Mouse (Mus musculus): ENCODE data around the gene Dync1li2.

Dync1li2 gene

DNA sequence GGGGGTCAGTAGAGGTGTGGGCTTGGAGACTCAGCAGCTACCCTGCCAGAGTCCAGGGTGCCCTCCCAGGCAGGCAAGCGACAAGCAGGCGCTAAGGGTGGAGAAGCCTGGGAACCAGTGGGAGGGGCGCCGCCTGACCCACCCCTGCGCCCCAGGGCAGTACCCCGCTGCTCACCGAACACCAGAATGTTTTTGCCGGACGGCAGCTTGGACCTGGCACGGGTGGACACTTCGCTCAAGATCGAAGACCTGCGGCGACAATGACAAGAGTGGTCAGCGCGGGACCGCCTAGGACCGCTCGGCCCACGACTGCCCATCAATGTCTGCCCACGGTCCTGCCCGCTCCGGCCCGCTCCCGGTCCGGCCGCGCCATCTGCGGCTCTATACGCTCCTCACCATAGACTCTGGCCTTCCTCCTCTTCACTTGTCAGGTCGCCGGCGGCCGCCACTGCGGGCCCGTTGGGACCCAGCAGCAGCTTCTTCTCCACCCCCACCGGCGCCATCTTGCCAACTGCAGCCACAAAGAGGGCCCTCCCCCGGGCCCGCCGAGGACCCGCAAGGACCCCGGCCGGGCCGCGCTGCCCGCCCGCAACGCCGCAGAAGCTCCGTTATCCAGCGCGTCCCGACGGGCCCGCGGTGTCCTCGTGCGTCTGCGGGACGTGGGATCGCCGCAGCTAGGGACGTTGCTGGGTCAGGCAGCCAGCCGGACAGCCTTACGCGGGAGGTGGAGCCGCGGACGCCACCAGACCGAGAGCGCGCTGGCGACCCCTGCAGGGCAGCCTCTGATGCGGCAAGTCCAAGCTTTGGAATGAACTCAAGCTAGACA is at the start of gene Dync1li2:
Gene Dync1li2, minus strand, starts transcription at position 749 of the 826 bp plus-strand sequence.
- DNase-seq (ENCODE audit: low spot score) = peak; percentile 88

DNA sequence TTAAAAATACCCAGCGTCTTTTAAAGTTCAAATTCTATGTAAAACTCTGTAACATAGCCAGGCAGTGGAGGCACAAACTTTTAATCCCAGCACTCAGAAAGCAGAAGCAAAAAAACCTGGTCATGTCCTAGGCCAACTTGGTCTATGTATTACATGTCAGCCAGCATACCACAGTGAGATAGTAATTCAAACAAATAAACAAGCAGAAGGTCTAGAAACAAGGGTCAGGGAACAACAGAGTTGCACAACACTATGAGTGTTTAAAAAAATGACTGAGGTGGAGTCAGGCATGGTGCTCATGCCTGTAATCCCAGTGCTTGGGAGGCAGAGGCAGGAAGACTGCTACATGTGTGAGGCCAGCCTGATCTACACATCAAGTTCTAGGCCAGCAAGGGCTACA is 36.2 kb upstream of the Dync1li2 start:
- no peak for DNase-seq (ENCODE audit: low spot score)

DNA sequence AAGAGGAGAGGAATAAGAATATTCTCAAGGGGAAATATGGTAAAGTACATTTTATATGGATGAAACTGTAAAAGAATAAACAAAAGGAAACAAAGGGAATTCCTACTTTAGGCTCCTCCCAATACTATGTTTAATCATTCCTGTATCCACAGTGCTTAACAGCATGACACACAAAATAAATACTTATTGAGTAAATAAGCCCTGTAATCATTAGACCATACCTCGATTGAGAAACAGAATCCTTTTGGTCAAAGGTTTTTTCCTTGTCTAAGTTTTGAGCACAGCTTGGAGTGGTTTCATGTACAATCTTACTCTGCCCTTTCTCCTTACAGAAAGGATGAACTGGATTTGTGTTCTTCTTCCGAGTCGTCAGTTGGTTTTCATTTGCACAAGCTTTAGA is 29.6 kb upstream of the Dync1li2 start:
- no peak for DNase-seq (ENCODE audit: low spot score)

DNA sequence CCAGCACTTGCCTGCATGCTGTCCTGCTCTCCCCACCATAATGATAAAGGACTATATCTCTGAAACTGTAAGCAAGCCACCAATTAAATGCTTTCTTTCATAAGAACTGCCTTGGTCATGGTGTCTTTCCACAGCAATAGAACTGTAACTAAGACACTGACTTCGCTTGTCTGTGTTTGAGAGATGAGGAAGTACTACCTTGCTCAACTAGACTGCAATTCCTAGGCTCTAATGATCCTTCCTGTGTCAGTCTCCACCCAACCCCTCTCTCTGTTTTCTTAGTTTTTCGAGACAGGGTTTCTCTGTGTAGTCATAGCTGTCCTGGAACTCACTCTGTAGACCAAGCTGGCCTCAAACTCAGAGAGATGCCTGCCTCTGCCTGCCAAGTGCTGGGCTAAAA is 24.6 kb upstream of the Dync1li2 start:
- DNase-seq (ENCODE audit: low spot score) = no peak

DNA sequence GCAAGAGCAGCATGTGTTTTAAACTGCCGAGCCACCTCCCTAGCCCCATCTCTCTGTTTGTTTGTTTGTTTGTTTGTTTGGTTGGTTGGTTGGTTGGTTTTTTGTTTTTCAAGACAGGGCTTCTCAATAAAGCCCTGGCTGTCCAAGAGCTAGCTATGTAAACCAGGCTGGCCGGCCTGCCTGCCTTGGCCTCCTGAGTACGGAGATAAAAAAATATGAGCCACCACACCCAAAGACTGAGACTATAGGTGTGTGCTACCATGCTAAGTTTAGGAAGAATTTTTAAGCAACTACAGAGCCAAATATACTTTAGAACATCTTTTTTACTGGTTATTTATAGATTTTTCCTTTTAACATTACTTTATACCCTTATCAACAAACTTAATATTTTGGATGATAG is 9.3 kb upstream of the Dync1li2 start:
- DNase-seq (ENCODE audit: low spot score) = no peak

DNA sequence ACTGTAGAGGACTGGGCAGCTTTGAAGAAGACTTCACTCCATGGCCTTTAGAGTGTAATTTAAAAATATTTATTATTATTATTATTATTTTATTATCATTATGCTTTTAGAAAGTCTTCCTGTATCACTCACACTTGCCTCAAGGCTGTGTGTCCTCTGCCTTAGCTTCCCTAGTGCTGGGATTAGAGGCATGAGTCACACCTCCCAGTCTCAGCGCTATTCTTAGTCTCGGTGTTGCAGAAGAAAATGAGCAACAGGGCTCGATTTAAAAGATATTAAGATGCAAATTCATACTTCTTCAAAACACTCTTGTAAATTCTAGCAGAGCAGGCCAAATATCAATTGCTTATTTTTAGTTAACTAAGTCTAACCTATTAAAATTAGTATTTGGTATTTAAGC is 5.9 kb upstream of the Dync1li2 start:
- no peak for DNase-seq (ENCODE audit: low spot score)

DNA sequence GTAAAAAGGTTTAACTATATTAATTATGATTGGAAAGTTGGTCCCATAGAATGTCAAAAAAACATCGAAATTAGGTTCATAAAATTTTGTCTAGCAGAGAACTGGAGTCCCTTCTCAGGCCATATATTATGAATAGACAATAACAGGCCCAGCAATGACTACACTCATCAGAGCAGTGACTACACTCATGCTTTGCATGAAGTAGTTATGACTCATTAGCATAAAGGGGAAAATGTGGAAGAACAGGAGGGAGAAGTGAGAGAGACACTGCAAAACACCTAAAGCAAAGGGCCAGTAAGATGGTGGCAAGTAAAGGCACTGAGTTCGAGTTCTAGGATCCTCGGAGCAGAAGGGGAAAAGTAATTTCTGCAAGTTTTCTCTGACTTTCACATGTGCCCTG is 3.2 kb upstream of the Dync1li2 start:
- no peak for DNase-seq (ENCODE audit: low spot score)

DNA sequence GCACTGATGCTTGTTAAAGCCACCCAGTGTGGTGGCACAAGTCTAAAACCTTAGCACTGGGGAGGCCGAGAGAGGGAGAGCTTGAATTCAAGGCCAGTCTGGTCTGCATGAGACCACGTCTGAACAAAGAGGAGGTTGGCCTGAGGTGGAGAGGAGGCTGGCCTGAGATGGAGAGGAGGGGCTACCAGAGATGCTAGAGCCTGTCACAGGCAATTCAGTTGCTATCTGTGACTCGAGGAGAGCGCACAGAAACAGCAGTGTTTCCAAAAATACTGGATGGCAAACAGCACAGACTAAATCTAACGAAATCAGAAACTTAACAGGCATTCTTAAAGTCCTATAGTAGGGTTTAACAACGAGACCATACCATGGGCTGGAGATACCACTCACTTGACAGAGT is 2.4 kb upstream of the Dync1li2 start:
- no peak for DNase-seq (ENCODE audit: low spot score)

DNA sequence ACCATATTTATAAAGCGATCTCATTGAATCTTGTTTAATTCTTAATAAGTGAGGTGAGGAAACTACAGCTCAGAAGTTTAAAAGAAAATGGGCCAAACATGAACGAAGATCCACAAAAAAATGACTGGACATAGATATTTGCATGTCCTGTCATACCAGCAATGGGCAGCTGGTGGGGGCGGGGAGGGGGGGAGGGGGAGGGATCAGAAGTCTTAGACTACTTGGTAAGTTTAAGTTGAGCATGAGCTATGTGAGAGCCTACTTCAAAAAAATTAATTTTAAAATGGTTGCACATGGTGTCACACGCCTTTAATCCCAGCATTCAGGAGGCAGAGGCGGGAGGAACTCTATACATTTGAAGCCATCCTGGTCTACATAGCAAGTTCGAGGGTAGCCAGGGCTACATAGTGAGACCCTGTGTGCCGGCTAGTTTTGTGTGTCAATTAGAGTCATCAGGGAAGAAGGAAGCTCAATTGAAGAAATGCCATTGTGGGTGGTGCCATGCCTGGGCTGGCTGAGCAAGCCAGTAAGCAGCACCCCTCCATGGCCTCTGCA is 355 bp upstream of the Dync1li2 start:
- no peak for DNase-seq (ENCODE audit: low spot score)

DNA sequence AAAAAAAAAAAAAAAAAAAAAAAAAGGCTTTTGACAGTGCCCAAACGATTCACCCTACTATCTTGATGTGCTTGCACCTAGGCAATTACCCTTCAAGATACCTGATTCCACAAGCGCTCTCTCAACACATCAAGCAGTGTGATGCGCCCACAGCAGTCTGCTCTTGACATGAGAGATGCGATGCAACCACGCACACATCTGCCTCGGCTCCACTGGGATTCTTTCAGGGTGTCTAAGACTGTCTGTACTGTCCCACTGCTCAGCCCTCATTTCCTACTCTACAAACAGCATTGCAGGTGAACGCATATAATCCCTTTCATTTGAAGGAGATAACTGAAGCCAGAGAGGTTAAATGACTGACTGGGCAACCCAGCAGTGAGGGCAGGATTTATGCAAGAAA is 1.2 kb downstream of the Dync1li2 start:
- no peak for DNase-seq (ENCODE audit: low spot score)

DNA sequence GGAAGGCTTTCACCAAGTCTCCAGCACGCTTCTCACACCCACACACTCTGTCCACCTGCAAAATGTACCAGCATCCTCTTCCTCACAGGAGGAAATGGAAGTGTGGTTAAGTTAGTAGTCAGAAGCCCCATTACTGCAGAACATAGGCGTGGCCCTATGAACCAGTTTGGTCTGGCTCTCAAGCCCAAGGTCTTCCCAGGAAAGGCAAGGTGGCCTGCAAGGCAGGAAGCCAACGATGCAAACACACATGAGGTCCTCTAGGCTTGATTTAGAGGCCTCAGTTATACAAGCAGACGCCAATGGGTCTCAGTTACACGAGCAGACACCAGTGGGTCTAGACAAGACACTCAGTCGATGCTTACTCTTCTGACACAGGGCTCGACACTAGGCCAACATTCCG is 3.4 kb downstream of the Dync1li2 start:
- DNase-seq (ENCODE audit: low spot score) = no peak

DNA sequence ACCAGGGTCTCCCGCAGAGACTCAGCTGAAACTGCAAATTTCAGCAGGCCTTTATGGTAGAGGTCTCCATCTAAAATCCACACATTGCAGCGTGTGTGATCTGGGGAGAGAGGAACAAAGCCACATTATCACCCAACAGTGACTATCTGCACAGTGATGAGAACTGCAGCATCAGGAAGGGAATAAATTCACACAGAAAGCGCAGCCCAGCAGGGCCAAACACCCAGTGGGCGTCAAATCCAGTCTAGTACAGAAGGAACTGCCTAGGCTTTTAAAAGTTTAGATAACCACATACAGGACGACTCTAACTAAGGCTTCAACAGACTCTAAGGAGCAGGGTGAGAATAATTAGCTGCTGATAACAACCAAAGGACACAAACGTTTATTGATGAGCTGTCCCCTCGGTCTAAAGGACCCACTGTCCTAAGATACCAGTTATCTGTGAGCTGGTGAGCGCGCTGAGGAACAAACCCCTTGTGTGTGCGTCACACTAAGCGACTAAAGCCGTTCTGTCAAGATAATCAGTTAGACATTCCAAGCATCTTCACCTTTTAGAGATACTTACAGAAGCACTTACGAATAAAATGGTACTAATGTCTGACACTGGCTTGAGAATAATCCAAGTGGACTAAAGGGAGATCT is 5.2 kb downstream of the Dync1li2 start:
- DNase-seq (ENCODE audit: low spot score) = no peak

DNA sequence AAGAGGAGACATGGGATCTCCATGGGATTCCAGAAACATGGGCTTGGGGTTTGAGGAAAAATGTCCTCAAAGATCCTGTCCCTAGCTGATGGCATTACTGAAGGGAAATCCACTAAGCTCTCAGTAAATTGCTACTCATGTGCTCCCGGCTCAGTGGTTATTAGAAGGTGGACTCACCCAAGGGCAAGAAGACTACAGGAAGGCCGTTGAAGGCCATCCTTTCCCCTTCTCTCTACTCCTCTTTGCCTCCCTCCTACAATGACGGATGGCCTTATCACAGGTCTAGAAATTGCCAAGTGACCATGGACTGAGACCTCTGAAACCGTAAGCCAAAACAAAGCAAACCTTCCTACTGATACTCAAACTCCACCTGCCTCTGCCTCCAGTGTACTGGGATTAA is 6.3 kb downstream of the Dync1li2 start:
- no peak for DNase-seq (ENCODE audit: low spot score)

DNA sequence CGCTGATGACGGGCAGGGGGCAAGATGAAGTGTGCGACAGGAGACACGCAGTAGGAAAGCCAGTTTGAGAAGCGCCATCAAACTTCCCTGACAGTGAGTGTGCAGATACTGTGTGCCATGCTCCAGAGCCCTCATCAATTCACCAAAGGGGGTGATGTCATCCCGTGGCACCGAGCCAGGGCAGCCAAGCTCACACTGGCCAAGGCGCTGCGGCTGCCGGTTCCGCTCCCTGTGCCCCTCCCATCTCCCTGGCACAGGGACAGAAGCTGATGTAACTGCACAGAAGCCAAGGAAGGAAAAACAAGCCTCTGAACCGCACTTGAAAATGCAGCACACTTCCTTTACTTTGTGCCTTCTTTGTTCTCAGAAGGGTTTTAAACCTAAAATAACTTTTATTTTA is 6.8 kb downstream of the Dync1li2 start:
- peak; percentile 90 for DNase-seq (ENCODE audit: low spot score)

DNA sequence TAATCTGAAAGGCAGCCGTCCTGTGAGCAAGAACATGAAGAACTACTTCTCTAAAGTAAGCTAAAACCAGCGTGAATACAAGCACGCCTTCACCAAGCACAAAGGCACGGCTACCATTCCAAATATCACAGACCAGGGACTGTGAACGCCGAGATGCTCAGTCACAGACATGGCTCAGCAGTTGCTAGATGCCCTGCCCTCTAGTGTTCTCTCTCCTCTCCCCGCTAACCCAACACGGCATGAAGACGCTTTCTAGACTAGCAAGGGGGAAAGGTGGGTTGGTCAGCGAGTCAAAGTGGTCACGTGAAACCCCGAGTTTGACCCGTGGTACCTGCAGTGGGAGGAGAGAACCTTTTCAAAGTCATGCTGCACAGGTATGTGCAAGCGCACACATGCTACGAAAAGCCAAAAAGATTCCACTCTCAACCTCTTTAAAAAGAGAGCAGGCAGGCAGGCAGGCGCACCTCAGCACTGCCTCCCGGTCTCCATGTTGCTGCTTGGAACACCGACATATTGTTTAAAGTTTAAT is 8.0 kb downstream of the Dync1li2 start:
- no peak for DNase-seq (ENCODE audit: low spot score)

DNA sequence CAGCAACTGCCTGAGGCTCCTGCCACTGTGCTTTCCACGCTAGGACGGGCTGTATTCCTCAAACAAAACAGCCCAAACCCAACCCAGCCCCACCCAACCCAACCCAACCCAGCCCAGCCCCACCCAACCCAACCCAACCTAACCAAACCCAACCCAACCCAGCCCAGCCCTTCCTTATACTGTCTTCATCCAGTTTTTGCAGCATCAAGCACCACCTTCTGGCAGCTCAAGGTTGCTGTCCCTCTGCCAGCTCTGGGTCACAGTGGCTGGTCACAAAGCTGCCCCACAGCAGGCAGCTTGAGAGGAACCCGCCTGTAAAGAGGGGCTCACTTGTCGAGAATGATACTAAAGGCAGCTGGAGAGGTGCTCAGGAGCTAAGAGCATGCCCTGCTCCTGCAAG is 8.6 kb downstream of the Dync1li2 start:
- no peak for DNase-seq (ENCODE audit: low spot score)

DNA sequence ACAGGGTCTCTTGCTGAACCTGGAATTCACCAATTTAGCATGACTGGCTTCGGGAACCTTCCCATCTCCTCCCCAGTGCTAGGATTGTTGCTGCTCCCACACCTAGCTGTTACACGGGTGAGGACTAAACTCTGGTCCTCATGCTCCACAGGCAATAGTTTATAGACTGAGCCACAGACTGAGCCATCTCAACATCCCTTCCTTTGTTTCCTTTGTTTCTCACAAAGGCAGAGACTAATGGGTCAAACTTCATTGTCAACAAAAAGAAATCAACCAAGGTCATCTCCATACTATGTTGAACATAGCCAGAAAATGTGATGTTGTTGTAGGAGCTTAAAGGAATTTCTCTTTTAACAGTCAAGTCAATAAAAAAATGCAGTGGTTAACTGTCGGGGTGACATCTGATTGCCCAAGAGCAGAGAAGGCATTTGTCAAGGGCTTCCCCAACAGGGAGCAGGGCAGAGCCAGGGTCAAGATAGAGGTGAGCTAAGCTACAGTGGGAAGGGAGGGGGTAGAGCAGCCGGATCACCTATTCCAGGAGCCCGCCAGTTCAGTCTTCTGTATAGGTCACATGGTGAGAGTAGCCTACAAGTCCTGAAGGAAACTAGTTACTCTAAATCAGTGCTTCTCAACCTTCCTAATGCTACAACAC is 9.5 kb downstream of the Dync1li2 start:
- DNase-seq (ENCODE audit: low spot score) = no peak

DNA sequence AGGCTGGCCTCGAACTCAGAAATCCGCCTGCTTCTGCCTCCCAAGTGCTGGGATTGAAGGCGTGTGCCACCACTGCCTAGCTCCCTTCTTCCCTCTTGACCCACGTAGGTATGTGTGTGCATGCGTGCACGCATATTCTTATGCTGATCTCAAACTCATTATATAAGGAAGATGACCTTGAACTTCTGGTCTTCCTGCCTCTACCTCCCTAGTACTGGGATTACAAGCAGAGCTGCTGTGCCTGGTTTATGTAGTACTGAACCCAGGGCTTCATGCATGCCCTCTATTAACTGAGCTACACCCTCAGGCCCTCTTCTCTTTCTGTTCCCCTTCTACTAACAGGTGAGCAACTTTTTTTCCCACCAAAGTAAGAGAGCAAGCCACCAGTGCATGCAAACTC is 10.2 kb downstream of the Dync1li2 start:
- DNase-seq (ENCODE audit: low spot score) = no peak

DNA sequence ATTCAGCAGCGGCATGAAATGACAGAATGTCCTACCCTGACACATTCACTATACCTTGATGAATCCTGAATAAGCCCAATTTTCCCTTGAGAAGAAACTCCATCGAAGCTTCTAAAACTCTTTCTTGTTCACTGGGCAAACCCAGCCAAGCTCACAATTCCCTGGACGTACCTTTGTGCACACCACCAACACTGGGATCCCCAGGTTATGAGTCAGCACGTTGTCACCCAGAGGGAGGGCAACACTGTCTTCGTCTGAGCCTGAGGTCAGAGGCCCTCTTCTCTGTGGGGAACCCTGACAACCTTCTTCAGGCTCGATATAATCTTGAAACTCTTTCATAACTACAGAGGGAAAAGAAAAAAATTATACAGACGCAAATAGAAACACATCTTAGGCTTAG is 12.6 kb downstream of the Dync1li2 start:
- DNase-seq (ENCODE audit: low spot score) = no peak

DNA sequence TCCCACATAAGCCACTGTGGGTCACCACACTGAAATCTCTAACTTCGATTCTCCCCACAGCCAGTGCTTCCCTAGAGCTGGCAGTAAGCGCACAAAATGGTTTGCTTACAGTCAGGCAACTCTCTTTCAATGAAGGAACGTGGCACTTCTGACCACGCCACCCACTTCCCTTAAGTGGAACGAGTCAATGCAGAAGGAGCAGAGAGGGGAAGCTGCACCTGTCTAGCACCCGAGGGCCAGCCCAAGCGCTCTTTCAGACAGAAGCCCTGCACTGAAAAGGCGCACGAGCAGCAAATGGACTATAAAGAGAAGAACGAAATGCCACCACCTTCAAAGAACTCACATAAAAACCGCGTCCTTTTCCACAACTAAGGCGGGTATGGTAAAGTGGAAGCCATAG is 15.1 kb downstream of the Dync1li2 start:
- no peak for DNase-seq (ENCODE audit: low spot score)

DNA sequence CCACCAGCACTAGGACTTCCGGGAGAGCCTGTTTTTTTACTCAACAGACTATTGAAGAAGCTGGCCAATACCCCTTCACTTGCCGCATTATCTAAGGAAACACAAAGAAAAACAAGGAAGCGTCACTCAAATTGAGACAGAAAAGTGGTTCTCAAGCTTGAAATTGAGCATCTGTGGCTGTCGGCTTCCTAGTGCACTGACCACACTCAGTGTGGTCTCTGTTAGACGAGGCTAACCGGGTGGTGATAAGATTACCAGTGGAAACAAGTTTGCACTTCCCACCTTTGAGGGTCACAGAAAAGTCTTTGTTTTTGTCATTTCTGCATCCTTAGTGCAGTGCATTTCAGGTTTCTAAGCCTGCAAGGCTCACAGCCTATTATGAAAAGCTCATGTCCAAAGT is 20.5 kb downstream of the Dync1li2 start:
- no peak for DNase-seq (ENCODE audit: low spot score)

DNA sequence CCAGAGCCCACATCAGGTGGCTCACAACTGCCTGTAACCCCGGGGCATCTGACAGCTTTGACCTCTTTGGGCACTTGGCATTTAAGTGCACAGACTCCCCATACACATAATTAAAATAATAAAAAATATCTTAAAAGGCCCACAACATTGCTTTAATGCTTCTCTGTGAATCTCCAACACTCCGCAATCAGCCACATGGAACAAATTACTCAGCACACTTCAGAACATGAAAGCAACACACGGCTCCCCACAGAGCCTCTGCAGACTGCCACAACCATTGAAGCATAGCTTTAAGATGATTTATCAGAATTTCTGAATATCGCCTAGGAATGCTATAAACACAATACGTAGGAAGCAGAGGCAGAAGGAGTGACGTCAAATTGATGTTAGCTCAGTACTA is 26.8 kb downstream of the Dync1li2 start:
- DNase-seq (ENCODE audit: low spot score) = no peak

DNA sequence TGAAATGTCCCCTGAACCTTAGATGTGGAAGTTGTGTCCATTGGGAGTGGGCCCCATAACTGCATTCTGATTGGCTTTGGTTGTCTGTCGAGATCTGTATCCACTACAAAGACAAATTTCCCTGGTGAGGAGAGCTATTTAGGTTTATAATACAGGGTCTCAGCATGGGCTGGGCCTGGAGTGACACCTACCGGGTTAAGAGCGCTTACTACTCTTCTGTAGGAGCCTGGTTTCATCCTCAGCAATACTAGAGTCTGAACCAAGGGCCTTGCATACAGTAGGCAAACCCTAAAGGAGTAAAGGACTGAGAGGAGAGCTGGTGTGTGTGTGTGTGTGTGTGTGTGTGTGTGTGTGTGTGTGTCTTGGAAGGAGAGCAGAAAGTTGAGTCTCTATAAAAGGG is 28.6 kb downstream of the Dync1li2 start:
- DNase-seq (ENCODE audit: low spot score) = no peak

All from ovary, postnatal 10 days (tissue).